Mouse (Mus musculus): ENCODE data around the gene Ccdc153.
A peak's percentile ranks its signal among the peaks of the same experiment; 100 is the strongest.

GRCm38 (mm10) chr9:44233021-44233801 lies 7.3 kb upstream of the Ccdc153 start:
- TF ChIP-seq SIN3A (IDR thresholded peaks at IDR 0.05; ENCODE audit: low read length) (peak; percentile 92), ZNF384 (IDR thresholded peaks at IDR 0.05; ENCODE audit: low read depth, low read length) (peak; percentile 65), SMC3 (IDR thresholded peaks at IDR 0.05; ENCODE audit: low read depth, low read length) (no peak; the same call in 1 of the 2 replicates), MAFK (IDR thresholded peaks at IDR 0.05; ENCODE audit: borderline replicate concordance, low read depth, low read length) (peak; percentile 74; the same call in 1 of the 2 replicates), RAD21 (IDR thresholded peaks at IDR 0.05; ENCODE audit: low read depth, low read length) (no peak), ZKSCAN1 (IDR thresholded peaks at IDR 0.05; ENCODE audit: low read depth, low read length) (no peak), HCFC1 (IDR thresholded peaks at IDR 0.05; ENCODE audit: low read depth, low read length) (peak; percentile 63; the same call in 1 of the 2 replicates), POLR2AphosphoS2 (IDR thresholded peaks at IDR 0.05; ENCODE audit: low read length) (no peak), NELFE (IDR thresholded peaks at IDR 0.05; ENCODE audit: low read depth, low read length) (no peak), RCOR1 (IDR thresholded peaks at IDR 0.05; ENCODE audit: low read depth, low read length) (peak; percentile 99), KAT2A (conservative IDR thresholded peaks at IDR 0.05; ENCODE audit: low read depth, low read length) (peak; percentile 38; the same call in 1 of the 2 replicates), CTCF (IDR thresholded peaks at IDR 0.05 in 2 of 3, conservative IDR thresholded peaks at IDR 0.05 in 1 of 3; ENCODE audit: control insufficient read depth in 1 of 3, insufficient read depth in 1 of 3, low read depth in 2 of 3, low read length in 3 of 3, poor library complexity in 1 of 3, severe bottlenecking in 1 of 3) (no peak)

Data from MEL (cell line).